Mouse (Mus musculus): ENCODE measurements around the gene Tdp1. TPM values are rescaled to one million over a fixed set of nuclear protein-coding genes. Genes with fewer than 3 reads are reported as not detected.
A peak's percentile ranks its signal among the peaks of the same experiment; 100 is the strongest.

The Tdp1 gene
- polyA plus RNA-seq, 1 experiment from 2014 or later = 59.3 TPM

GRCm38 (mm10) chr12:99859391-99860100, 24.8 kb upstream of the Tdp1 start:
- no peak overlapping the region for H3K27ac ChIP-seq
- no peak overlapping the region for H3K4me3 ChIP-seq (replicated peaks)
- no peaks in the 10 kb centered on the region for H3K27me3 ChIP-seq
- no peaks in the 10 kb centered on the region for H3K9me3 ChIP-seq (replicated peaks)
- H3K4me1 ChIP-seq = no peaks in the 10 kb centered on the region
- no peak overlapping the region for H3K9ac ChIP-seq
- no peak overlapping the region for H3K4me2 ChIP-seq
- 74% methylated on average over 3 of the region's 3 CpGs for WGBS
- no peaks in the 10 kb centered on the region for H3K36me3 ChIP-seq
- no peak for ATAC-seq (replicated peaks; ENCODE audit: low FRiP score)

DNA sequence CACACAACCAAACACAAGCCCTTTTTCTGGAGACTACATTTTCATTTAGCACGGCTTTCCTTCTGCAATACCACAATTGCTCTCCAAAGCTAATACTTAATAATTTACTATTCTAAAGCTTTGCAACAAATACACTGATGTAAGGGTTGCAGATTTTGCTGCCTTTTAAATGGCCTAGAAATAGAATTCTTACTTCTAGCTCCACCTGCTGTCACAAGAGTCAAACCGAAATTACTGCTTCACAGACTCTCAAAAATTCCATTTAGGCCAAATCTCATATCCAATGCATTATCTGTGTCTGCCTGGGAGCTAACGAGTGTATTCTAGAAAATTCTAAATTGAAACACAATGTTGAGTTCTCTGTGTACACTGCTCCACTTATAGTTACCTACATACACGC, 23.3 kb upstream of the Tdp1 start:
- no peaks in the 10 kb centered on the region for H3K4me1 ChIP-seq
- no peak for ATAC-seq (replicated peaks; ENCODE audit: low FRiP score)
- H3K36me3 ChIP-seq = no peaks in the 10 kb centered on the region
- H3K27me3 ChIP-seq = no peaks in the 10 kb centered on the region
- H3K4me3 ChIP-seq (replicated peaks) = no peak overlapping the region
- H3K9me3 ChIP-seq (replicated peaks) = no peaks in the 10 kb centered on the region
- H3K9ac ChIP-seq = no peak overlapping the region
- WGBS = 69% methylated on average over 4 of the region's 4 CpGs
- no peak overlapping the region for H3K4me2 ChIP-seq
- no peak overlapping the region for H3K27ac ChIP-seq

DNA sequence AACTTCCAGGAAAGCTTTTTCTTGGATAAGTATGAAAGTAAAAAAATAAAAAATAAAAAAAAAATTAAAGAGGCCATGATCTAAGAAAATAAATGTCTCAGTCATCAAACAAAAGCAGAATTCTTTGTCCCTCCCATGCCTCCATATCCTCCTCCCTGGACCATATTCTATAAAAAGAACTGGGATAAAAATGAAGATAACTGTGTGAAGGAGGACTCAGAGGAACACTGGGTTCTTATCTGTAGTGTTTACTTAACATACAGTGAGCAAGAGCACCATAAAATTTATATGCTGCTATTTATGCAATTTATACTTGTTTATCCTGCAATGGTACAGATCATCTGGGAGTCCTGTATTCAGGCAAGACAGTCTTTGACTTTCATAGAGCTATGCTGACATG, 19.7 kb upstream of the Tdp1 start:
- no peaks in the 10 kb centered on the region for H3K36me3 ChIP-seq
- H3K9me3 ChIP-seq (replicated peaks) = no peaks in the 10 kb centered on the region
- no peak overlapping the region for H3K9ac ChIP-seq
- H3K27me3 ChIP-seq = no peaks in the 10 kb centered on the region
- no peak overlapping the region for H3K4me2 ChIP-seq
- H3K4me1 ChIP-seq = no peaks in the 10 kb centered on the region
- H3K27ac ChIP-seq = no peak overlapping the region
- no peak overlapping the region for H3K4me3 ChIP-seq (replicated peaks)
- no peak for ATAC-seq (replicated peaks; ENCODE audit: low FRiP score)

GRCm38 (mm10) chr12:99868821-99869220, 15.5 kb upstream of the Tdp1 start:
- no peak overlapping the region for H3K27ac ChIP-seq
- no peaks in the 10 kb centered on the region for H3K9me3 ChIP-seq (replicated peaks)
- no peaks in the 10 kb centered on the region for H3K36me3 ChIP-seq
- H3K27me3 ChIP-seq = no peaks in the 10 kb centered on the region
- no peak overlapping the region for H3K4me3 ChIP-seq (replicated peaks)
- no peaks in the 10 kb centered on the region for H3K4me1 ChIP-seq
- H3K9ac ChIP-seq = no peak overlapping the region
- 90% methylated on average over 1 of the region's 1 CpGs for WGBS
- no peak for ATAC-seq (replicated peaks; ENCODE audit: low FRiP score)
- no peak overlapping the region for H3K4me2 ChIP-seq

DNA sequence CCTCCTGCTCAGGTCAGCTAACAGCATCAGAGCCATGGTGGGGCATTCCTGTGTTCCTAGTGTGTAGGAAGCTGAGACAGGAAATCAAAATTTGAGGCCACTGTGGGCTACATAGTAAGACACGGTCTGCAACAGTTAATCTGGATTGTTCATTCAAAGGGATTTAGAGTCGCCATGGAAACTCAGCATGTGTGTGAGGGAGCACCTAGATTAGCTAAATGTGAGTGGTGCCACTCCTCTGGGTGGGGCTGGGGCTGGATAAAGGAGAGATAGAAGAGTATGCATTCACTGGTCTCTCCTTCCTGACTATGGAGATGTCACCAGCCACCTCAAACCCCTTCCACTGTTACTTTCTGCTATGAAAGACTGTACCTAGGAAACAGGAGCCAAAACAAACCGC, 10.9 kb upstream of the Tdp1 start:
- H3K9me3 ChIP-seq (replicated peaks) = no peaks in the 10 kb centered on the region
- no peaks in the 10 kb centered on the region for H3K4me1 ChIP-seq
- WGBS = 63% methylated on average over 3 of the region's 3 CpGs
- no peak overlapping the region for H3K27ac ChIP-seq
- no peak overlapping the region for H3K4me3 ChIP-seq (replicated peaks)
- H3K9ac ChIP-seq = no peak overlapping the region
- H3K27me3 ChIP-seq = no peaks in the 10 kb centered on the region
- no peaks in the 10 kb centered on the region for H3K36me3 ChIP-seq
- no peak for ATAC-seq (replicated peaks; ENCODE audit: low FRiP score)
- H3K4me2 ChIP-seq = no peak overlapping the region

DNA sequence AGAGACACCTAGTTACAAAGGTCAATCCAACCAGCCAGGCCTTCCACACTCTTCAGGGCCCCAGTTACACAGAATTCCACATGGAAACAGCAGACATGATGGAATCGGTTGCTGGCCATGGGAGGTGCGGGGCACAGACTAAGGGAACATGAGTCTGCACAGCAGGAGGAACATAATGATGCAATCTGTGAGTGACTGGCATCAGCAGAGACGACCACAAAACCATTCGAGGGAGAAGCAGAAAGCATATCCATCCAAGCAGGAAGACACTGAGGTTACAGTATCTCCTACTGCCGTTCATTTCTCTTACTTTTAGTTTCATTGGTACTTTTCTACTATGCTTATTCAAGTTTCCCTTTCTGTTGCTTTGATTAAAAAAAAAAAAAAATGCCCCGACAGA, 9.7 kb upstream of the Tdp1 start:
- H3K9me3 ChIP-seq (replicated peaks) = no peaks in the 10 kb centered on the region
- no peak overlapping the region for H3K9ac ChIP-seq
- no peak overlapping the region for H3K4me3 ChIP-seq (replicated peaks)
- no peaks in the 10 kb centered on the region for H3K36me3 ChIP-seq
- no peaks in the 10 kb centered on the region for H3K4me1 ChIP-seq
- H3K4me2 ChIP-seq = no peak overlapping the region
- no peak for ATAC-seq (replicated peaks; ENCODE audit: low FRiP score)
- no peaks in the 10 kb centered on the region for H3K27me3 ChIP-seq
- H3K27ac ChIP-seq = no peak overlapping the region
- WGBS = 86% methylated on average over 6 of the region's 6 CpGs

GRCm38 (mm10) chr12:99883000-99883712, 1.2 kb upstream of the Tdp1 start:
- peak overlapping the region; percentile 82 for H3K27ac ChIP-seq
- no peaks in the 10 kb centered on the region for H3K9me3 ChIP-seq (replicated peaks)
- H3K36me3 ChIP-seq = no peaks in the 10 kb centered on the region; the same call in 1 of the 2 replicates
- H3K9ac ChIP-seq = peak overlapping the region; percentile 92
- peak; percentile 96 for ATAC-seq (replicated peaks; ENCODE audit: low FRiP score)
- H3K4me1 ChIP-seq = peaks cover 21% of the 10 kb centered on the region
- peak overlapping the region; percentile 79 for H3K4me3 ChIP-seq (replicated peaks)
- WGBS = under 1% methylated on average over 38 of the region's 38 CpGs
- no peaks in the 10 kb centered on the region for H3K27me3 ChIP-seq
- H3K4me2 ChIP-seq = peak overlapping the region; percentile 93

- peak overlapping the region; percentile 82 for H3K27ac ChIP-seq
- peaks cover 21% of the 10 kb centered on the region for H3K4me1 ChIP-seq
- 0% methylated on average over 11 of the region's 11 CpGs for WGBS
- H3K4me3 ChIP-seq (replicated peaks) = peak overlapping the region; percentile 79
- ATAC-seq (replicated peaks; ENCODE audit: low FRiP score) = peak; percentile 19; the same call in 1 of the 2 replicates
- H3K27me3 ChIP-seq = no peaks in the 10 kb centered on the region
- no peaks in the 10 kb centered on the region for H3K9me3 ChIP-seq (replicated peaks)
- H3K36me3 ChIP-seq = no peaks in the 10 kb centered on the region; the same call in 1 of the 2 replicates
- H3K9ac ChIP-seq = peak overlapping the region; percentile 92
- H3K4me2 ChIP-seq = peak overlapping the region; percentile 93
Observed at GRCm38 (mm10) chr12:99883713-99884105, 608 bp upstream of the Tdp1 start.

- Histone ChIP-seq H3K36me3 (no peaks in the 10 kb centered on the region; the same call in 1 of the 2 replicates), H3K27ac (no peak overlapping the region), H3K4me3 (replicated peaks) (peak overlapping the region; percentile 79)
Observed at GRCm38 (mm10) chr12:99885282-99885901, 1.1 kb downstream of the Tdp1 start.

DNA sequence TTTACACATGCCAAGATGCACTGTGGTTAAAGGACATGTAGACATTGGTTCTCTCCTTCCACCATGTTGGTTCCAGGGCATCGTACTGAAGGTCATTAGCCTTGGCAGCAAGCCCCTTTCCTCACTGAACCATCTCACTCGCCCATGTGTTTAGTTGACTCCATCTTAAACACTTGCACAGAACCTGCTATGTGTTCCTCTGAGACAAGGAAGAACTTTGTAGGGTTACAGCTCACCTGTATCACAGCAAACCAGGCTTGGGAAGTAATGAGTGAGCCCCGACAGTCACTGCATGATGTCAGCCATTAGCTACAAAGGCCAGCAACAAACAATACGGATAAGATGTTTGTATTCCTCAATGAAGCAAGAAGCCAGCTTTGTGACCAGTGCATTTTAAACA, 13.5 kb downstream of the Tdp1 start:
- Histone ChIP-seq H3K27ac (no peak overlapping the region), H3K27me3 (no peaks in the 10 kb centered on the region), H3K4me3 (replicated peaks) (no peak overlapping the region), H3K9me3 (replicated peaks) (no peaks in the 10 kb centered on the region), H3K36me3 (peaks cover 76% of the 10 kb centered on the region), H3K4me1 (no peaks in the 10 kb centered on the region), H3K4me2 (no peak overlapping the region), H3K9ac (no peak overlapping the region)
- ATAC-seq (replicated peaks; ENCODE audit: low FRiP score) = no peak
- 91% methylated on average over 4 of the region's 4 CpGs for WGBS

More at GRCm38 (mm10) chr12:99885282-99885901, 1.1 kb downstream of the Tdp1 start:
- no peak for ATAC-seq (replicated peaks; ENCODE audit: low FRiP score)
- no peaks in the 10 kb centered on the region for H3K9me3 ChIP-seq (replicated peaks)
- peaks cover 21% of the 10 kb centered on the region for H3K4me1 ChIP-seq
- peak overlapping the region; percentile 92 for H3K9ac ChIP-seq
- no peaks in the 10 kb centered on the region for H3K27me3 ChIP-seq
- WGBS = 34% methylated on average over 8 of the region's 8 CpGs
- H3K4me2 ChIP-seq = peak overlapping the region; percentile 93

- H3K4me2 ChIP-seq = no peak overlapping the region
- no peaks in the 10 kb centered on the region for H3K27me3 ChIP-seq
- no peak overlapping the region for H3K4me3 ChIP-seq (replicated peaks)
- H3K9ac ChIP-seq = no peak overlapping the region
- WGBS = 89% methylated on average over 16 of the region's 16 CpGs
- no peak for ATAC-seq (replicated peaks; ENCODE audit: low FRiP score)
- H3K27ac ChIP-seq = no peak overlapping the region
- H3K4me1 ChIP-seq = no peaks in the 10 kb centered on the region
- no peaks in the 10 kb centered on the region for H3K9me3 ChIP-seq (replicated peaks)
- peaks cover 75% of the 10 kb centered on the region for H3K36me3 ChIP-seq
Observed at GRCm38 (mm10) chr12:99898248-99898870, 14.0 kb downstream of the Tdp1 start.

DNA sequence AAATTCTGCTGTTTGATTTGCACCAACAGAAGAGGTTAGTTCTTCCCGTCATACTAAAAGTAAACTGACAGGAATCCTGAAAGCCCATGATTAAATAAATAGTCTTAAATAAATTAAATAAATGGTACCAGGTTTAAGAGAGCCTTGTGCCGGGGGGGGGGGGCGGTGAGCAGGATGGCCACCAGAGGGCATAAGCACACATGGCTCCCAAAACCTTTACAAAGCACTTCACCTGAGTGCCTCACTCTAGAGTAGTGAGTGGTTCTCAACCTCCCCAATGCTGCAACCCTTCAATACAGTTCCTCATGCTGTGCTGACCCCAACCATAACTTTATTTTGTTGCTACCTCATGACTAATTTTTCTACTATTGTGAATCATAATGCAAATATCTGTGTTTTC, 15.7 kb downstream of the Tdp1 start:
- H3K9me3 ChIP-seq (replicated peaks) = no peaks in the 10 kb centered on the region
- no peaks in the 10 kb centered on the region for H3K4me1 ChIP-seq
- WGBS = 34% methylated on average over 3 of the region's 3 CpGs
- H3K4me3 ChIP-seq (replicated peaks) = no peak overlapping the region
- H3K36me3 ChIP-seq = peaks cover 74% of the 10 kb centered on the region
- no peak overlapping the region for H3K9ac ChIP-seq
- no peak overlapping the region for H3K27ac ChIP-seq
- no peak for ATAC-seq (replicated peaks; ENCODE audit: low FRiP score)
- no peaks in the 10 kb centered on the region for H3K27me3 ChIP-seq
- H3K4me2 ChIP-seq = no peak overlapping the region

Data from kidney, embryonic 15.5 days (tissue).